Mouse (Mus musculus) stomach, postnatal 0 days (tissue): Measurements from ENCODE around the gene Dop1b. TPM values are rescaled to one million over a fixed set of nuclear protein-coding genes. Genes with fewer than 3 reads are reported as not detected.
A peak's percentile ranks its signal among the peaks of the same experiment; 100 is the strongest.

Experiments used
- ATAC-seq: fragments of 200-750 bp; cut with Nextera tagmentation; 2 replicates; pipeline ENCODE4 v1.8.0; 2017; ENCODE audit not compliant: low FRiP score, low TSS enrichment
- DNase-seq: peaks from one replicate; pipeline ENCODE4 v3.0.0-alpha.2; 2016; ENCODE audit warnings: low spot score
- H3K27ac ChIP-seq: fragments of 300-500 bp; sonication (generic); replicated peaks from 2 replicates; pipeline ENCODE4 v1.5.1; 2014; ENCODE audit warnings: mild to moderate bottlenecking, control low read depth
- H3K27me3 ChIP-seq: fragments of 300-500 bp; sonication (generic); 2 replicates; pipeline ENCODE4 v1.6.1; 2014; ENCODE audit warnings: low read length; ENCODE audit not compliant: control insufficient read depth, insufficient read depth
- H3K36me3 ChIP-seq: fragments of 300-500 bp; sonication (generic); 2 replicates; pipeline ENCODE4 v1.6.1; 2014; ENCODE audit warnings: low read length, mixed read lengths; ENCODE audit not compliant: control insufficient read depth, insufficient read depth
- H3K4me1 ChIP-seq: fragments of 300-500 bp; sonication (generic); replicated peaks from 2 replicates; pipeline ENCODE4 v1.6.1; 2014; ENCODE audit warnings: antibody characterized with exemption; ENCODE audit not compliant: control insufficient read depth, insufficient read depth
- H3K4me2 ChIP-seq: fragments of 300-500 bp; sonication (generic); replicated peaks from 2 replicates; pipeline ENCODE4 v1.6.1; 2014; ENCODE audit warnings: low read depth, mild to moderate bottlenecking, control low read depth, moderate library complexity
- H3K4me3 ChIP-seq: fragments of 300-500 bp; sonication (generic); 2 replicates; pipeline ENCODE4 v1.5.1; 2014; ENCODE audit warnings: low read depth, low read length, control low read depth
- H3K9ac ChIP-seq: fragments of 300-500 bp; sonication (generic); 2 replicates; pipeline ENCODE4 v1.6.1; 2014; ENCODE audit warnings: mild to moderate bottlenecking, low read length, control low read depth, mixed read lengths
- H3K9me3 ChIP-seq: fragments of 300-500 bp; sonication (generic); 2 replicates; pipeline ENCODE4 v1.6.1; 2016; ENCODE audit warnings: low read length; ENCODE audit not compliant: control insufficient read depth
- CTCF ChIP-seq: IDR thresholded peaks from 2 replicates; pipeline ENCODE4 v1.5.1; 2016; ENCODE audit warnings: antibody characterized with exemption, low read depth, mild to moderate bottlenecking, moderate library complexity
- EP300 ChIP-seq: optimal IDR thresholded peaks from 2 replicates; pipeline ENCODE3; 2016; ENCODE audit warnings: antibody characterized with exemption
- WGBS: fragments of 180-500 bp; shearing (Covaris S2); extraction: QIAGEN DNeasy Blood & Tissue Kit; methylation state at CpG from one replicate; pipeline ENCODE4 v1.1.7; 2014; 5-methylcytosine and 5-hydroxymethylcytosine counted together
- polyA plus RNA-seq: library from polyadenylated mRNA; unstranded; fragments of >200 nt; fragmentation: Nextera tagmentation; extraction: Ambion mirVana; gene quantifications from 2 replicates; pipeline ENCODE4 v1.2.1, GENCODE M21; 2015

Dop1b gene
- polyA plus RNA-seq, 1 experiment from 2014 or later = 20.9 TPM

DNA sequence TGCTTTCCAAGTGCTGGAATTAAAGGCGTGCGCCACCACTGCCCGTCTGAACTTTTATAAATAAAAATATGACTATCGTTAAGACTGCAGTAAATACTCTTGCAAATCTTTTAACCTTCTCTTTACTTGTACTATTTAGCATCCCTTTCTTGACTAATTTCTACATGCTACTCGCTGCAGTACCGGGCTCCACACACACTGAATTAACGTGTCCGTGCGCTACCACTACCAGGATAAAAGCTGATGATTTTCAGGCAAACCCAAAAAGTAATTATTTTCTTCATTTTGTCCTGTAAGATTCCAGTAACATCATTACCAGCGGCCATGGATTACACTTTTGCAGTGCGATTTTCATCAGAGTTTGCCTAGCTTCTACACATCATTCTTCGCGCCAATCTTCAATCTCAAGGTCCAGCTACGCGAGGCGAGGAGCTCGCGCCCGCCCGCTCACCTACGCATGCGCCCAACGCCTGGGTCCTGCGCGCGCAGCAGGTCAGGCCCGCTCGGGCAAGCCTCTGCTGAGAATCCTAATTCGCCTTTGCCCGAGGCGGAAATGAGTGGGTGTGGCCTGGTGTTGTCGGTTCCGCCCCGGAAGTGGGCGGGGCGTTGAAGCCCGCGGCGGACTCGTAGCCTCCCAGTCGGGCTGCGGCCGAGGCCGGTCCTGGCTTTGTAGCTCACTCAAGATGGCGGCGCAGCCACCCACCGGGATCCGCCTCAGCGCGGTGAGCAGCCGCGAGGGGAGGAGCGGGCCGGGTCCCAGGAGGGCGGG is 120.1 kb downstream of the Dop1b start, which contains the start of gene Morc3:
Gene Morc3 (plus strand): TSS at position 495 of the 769 bp plus-strand sequence.
- Histone ChIP-seq H3K9ac (peak within 1 kb of the TSS; percentile 95), H3K27ac (peak within 1 kb of the TSS; percentile 98), H3K4me3 (peak within 1 kb of the TSS; percentile 88), H3K4me2 (peak within 1 kb of the TSS; percentile 82), H3K27me3 (no peaks in the 10 kb centered on the region), H3K4me1 (no peaks in the 10 kb centered on the region), H3K9me3 (no peaks in the 10 kb centered on the region), H3K36me3 (no peaks in the 10 kb centered on the region)
- DNase-seq (peak; percentile 100), ATAC-seq (peak; percentile 97)
- WGBS = 14% methylated on average over 42 of the region's 55 CpGs
- TF ChIP-seq CTCF (peak; percentile 30; the same call in 1 of the 2 replicates), EP300 (no peak)

DNA sequence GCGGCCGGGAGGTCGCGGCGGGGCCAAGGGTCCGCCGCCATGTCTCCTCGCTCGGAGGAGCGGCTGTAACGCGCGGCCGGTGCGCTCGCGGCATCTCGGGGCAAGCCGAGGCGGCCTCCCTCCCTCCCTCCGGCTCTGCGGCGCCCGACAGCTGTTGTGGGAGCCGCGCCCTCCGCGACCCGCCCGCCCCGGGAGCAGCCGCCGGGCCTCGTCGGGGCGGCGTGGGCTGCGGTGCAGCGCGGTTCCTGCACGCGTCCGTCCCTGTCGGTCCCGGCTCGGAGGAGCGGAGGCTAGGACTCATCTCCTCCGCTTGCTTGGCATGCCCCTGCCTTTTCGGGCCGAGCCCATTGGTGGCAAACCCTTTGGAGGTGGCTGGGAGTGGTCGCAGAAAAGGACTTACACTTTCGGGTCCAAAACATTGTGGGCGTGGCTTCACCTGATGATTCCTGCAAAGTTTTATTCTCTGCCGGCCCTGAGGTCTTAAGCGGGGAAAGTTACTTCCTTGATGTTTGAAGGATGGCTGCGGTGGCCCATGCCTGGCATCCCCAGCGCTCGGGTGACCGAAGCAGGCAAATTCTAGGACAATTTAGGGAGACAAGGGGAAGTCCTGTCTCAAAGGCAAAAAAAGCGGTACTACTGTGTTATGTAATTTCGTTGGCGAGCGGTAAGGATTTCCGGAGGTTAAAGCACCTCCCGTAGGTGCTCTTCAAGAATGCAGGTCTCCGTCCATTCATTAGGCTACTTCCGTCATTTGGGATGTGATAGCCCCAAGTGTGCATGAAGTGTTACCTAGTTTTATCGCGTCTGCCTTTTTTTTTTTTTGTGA is 121.0 kb downstream of the Dop1b start:
- DNase-seq (peak; percentile 57), ATAC-seq (peak; percentile 67)
- H3K4me1 ChIP-seq = no peaks in the 10 kb centered on the region
- H3K4me3 ChIP-seq = peak overlapping the region; percentile 88
- under 1% methylated on average over 46 of the region's 69 CpGs for WGBS
- peak overlapping the region; percentile 98 for H3K27ac ChIP-seq
- H3K27me3 ChIP-seq = no peaks in the 10 kb centered on the region
- no peaks in the 10 kb centered on the region for H3K36me3 ChIP-seq
- H3K9ac ChIP-seq = peak overlapping the region; percentile 95
- H3K9me3 ChIP-seq = no peaks in the 10 kb centered on the region
- TF ChIP-seq EP300 (no peak), CTCF (no peak)
- H3K4me2 ChIP-seq = peak overlapping the region; percentile 82

DNA sequence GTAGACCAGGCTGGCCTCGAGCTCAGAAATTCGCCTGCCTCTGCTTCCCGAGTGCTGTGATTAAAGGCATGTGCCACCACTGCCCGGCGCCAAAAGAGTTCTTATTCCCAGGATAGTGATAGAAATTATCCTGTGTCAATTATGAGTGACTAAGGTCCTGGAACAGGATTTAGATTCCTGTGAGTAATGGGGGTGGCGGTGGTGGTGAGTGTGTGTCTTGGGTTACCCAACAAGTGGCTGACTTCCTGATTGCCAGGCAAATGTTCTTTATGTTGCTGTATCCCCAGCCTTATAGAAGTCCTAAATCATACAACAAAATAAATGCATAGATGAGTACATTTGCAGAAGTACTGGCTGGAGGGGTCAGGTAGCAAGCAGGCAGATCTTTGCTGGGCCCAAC is 121.8 kb downstream of the Dop1b start:
- H3K9ac ChIP-seq = no peak overlapping the region
- no peaks in the 10 kb centered on the region for H3K36me3 ChIP-seq
- H3K9me3 ChIP-seq = no peaks in the 10 kb centered on the region
- ATAC-seq (no peak), DNase-seq (no peak)
- no peaks in the 10 kb centered on the region for H3K27me3 ChIP-seq
- 88% methylated on average over 6 of the region's 6 CpGs for WGBS
- H3K27ac ChIP-seq = no peak overlapping the region
- no peaks in the 10 kb centered on the region for H3K4me1 ChIP-seq
- H3K4me3 ChIP-seq = peak overlapping the region; percentile 88; the same call in 1 of the 2 replicates
- peak overlapping the region; percentile 82 for H3K4me2 ChIP-seq
- TF ChIP-seq EP300 (no peak), CTCF (no peak)

DNA sequence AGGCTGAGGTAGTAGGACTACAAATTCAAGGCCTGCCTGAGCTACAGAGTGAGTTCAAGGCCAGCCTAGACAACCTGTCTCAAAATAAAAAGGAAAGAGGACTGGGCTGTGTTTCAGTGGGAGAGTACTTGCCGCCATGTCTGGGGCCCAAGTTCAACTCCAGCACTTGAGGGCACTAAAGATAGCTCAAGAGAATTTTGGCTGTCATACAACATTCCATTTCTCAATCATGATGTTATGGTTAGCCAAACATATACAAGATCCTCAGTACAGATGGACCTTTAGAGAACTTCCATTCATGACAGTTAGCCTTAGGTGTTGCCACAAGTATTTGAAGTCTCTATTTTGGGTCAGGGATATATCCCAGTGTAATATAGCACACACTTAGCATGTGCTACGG is 122.4 kb downstream of the Dop1b start:
- Histone ChIP-seq H3K4me1 (no peaks in the 10 kb centered on the region), H3K36me3 (no peaks in the 10 kb centered on the region), H3K9ac (no peak overlapping the region), H3K4me2 (no peak overlapping the region), H3K9me3 (no peaks in the 10 kb centered on the region), H3K4me3 (no peak overlapping the region), H3K27ac (no peak overlapping the region), H3K27me3 (no peaks in the 10 kb centered on the region)
- TF ChIP-seq EP300 = no peak
- TF ChIP-seq CTCF = no peak
- ATAC-seq (no peak), DNase-seq (no peak)
- WGBS = 88% methylated on average over 2 of the region's 2 CpGs

DNA sequence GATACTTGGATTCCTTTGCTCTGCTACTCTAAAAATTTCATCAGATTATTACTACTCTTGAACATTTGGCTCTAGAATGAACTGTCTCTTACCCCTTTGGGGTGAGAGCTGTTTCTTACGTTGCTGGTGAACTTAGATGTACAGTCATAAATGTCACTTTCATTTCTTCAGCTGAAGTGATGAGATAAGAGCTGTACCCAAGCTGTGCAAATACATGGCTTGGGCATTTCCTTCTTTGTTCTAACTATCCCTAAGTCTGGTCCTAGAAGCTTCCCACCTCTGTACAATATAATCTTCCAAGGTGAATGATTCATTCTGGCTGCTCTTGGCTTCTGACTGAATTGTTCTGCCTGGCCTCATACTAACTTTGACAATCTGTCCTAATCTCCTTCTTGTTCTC is 127.3 kb downstream of the Dop1b start:
- H3K9me3 ChIP-seq = no peaks in the 10 kb centered on the region
- H3K36me3 ChIP-seq = no peaks in the 10 kb centered on the region
- no peak overlapping the region for H3K4me2 ChIP-seq
- DNase-seq = no peak
- no peaks in the 10 kb centered on the region for H3K27me3 ChIP-seq
- TF ChIP-seq EP300 (no peak), CTCF (no peak)
- H3K27ac ChIP-seq = no peak overlapping the region
- H3K4me1 ChIP-seq = no peaks in the 10 kb centered on the region
- H3K4me3 ChIP-seq = no peak overlapping the region
- 69% methylated on average over 1 of the region's 1 CpGs for WGBS
- H3K9ac ChIP-seq = no peak overlapping the region
- ATAC-seq = no peak

DNA sequence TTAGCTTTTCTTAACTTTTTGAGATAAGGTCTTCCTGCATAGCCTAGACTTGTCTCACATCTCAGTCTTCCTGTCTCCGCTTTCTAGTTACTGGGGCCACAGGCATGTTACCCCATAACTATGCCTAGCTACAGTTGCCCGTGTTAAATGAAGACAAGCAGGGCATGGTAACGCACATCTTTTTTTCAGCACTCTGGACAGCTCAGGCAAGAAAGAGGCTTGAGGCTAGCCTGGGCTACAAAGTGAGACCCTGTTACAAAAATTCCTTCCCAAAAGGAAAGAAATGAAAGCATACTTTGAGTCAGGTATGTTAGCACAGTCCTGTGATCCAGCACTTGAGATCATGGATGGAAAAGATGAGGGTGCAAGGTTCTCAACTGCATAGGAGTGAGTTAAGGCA is 138.8 kb downstream of the Dop1b start:
- no peak overlapping the region for H3K4me3 ChIP-seq
- H3K4me2 ChIP-seq = no peak overlapping the region
- no peaks in the 10 kb centered on the region for H3K4me1 ChIP-seq
- H3K27ac ChIP-seq = no peak overlapping the region
- no peak overlapping the region for H3K9ac ChIP-seq
- no peaks in the 10 kb centered on the region for H3K27me3 ChIP-seq
- DNase-seq (no peak), ATAC-seq (peak; percentile 38; the same call in 1 of the 2 replicates)
- H3K36me3 ChIP-seq = peaks cover 13% of the 10 kb centered on the region
- 98% methylated on average over 3 of the region's 3 CpGs for WGBS
- TF ChIP-seq EP300 = no peak
- no peak for TF ChIP-seq CTCF
- H3K9me3 ChIP-seq = no peaks in the 10 kb centered on the region
